Mouse (Mus musculus): Measurements from ENCODE around the gene Lin52. TPM values are rescaled to one million over a fixed set of nuclear protein-coding genes. Genes with fewer than 3 reads are reported as not detected.

Lin52 gene
- polyA plus RNA-seq, 1 experiment from 2014 or later = 18.0 TPM

DNA sequence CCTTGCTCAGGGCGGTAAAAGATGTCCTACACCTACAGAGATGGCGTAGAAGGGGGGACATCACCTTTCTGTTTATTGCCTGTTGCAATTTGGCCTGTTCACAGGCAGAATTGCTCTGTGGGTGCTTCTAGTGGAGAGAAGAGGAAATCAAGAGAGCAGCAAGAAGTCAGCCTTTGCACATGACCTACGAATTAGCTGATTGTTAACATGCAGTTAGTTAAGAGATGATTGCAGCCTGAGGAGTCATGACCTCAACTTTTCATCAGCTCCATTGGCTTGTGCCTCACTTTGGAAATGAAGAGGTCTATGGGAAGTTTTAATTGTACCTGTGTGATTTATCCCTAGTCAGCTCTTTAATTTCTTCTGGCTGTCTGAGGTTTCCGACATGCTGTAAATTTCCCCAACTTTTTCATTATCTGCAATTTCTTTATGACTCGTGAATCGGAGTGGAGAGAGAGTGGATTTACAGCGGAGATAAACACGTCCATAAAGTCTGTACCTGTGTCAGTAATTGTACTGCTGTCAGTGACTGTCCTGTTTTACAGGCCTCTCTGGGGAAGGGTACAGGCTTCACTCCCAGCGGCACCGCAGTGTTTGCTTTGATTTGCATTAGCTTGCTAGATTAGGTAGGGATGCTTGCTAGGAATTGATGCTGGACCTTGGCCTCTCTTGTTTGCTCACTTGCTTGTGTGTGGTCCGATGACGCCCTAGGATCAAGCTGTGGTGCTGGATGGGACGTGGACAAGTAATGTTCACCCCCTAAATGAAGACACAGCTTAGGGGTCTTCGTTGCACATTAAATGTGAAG lies 31.8 kb downstream of the Lin52 start:
- 71% methylated on average over 14 of the region's 14 CpGs for WGBS
- H3K9ac ChIP-seq (ENCODE audit: low read length) = no peak overlapping the region
- no peaks in the 10 kb centered on the region for H3K27me3 ChIP-seq (replicated peaks; ENCODE audit: control insufficient read depth, insufficient read depth, low read length)
- H3K4me3 ChIP-seq (ENCODE audit: low read depth, low read length) = no peak overlapping the region
- 0 out of 2 replicates have a peak, but pooled peaks cover 4% of the 10 kb centered on the region for H3K36me3 ChIP-seq (ENCODE audit: control insufficient read depth, insufficient read depth, low read length)
- H3K9me3 ChIP-seq (ENCODE audit: control insufficient read depth, low read length) = no peaks in the 10 kb centered on the region
- DNase-seq (ENCODE audit: low spot score) (peak; percentile 57), ATAC-seq (replicated peaks; ENCODE audit: low FRiP score, low TSS enrichment, low read depth) (peak; percentile 87)
- no peak overlapping the region for H3K27ac ChIP-seq (ENCODE audit: low read depth)
- H3K4me1 ChIP-seq (replicated peaks; ENCODE audit: control insufficient read depth, insufficient read depth, low read length) = peaks cover 15% of the 10 kb centered on the region
- no peak overlapping the region for H3K4me2 ChIP-seq (ENCODE audit: low read length)

DNA sequence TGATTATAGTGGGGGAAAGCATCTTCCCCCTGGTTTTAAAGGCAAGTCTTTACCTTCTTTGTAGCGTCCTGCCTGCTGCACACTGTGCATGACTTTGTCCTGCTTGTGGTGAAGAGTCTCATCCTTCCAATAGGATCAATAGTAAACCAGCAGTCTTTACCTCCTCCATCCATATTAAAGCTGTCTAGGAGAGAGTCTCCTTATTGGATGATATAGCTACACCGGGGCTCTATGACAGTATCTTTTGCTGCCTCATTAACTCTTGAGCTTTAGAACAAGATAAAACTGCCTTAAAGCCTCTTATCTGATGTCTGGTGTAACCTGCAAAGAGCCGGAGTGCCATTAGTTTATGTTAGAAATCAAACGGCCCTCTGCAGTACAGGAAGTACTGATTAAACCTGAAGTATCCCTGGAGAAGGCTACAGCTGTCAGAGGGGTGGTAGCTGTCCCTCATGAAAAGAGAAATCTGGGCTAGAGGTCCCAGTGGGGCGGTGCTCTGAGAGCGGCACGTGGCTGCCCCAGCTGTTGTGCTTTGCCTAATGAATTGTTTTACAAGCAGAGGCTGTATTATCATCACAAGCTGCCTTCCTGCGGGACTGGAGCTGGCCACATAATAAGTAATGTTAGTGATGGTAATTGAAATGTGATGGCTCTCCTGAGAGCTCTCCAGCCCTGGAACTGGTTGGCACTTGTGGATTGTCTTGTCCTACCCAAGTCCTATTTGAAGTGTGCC lies 36.3 kb downstream of the Lin52 start:
- Histone ChIP-seq H3K36me3 (ENCODE audit: control insufficient read depth, insufficient read depth, low read length) (no peaks in the 10 kb centered on the region), H3K9ac (ENCODE audit: low read length) (no peak overlapping the region), H3K4me3 (ENCODE audit: low read depth, low read length) (no peak overlapping the region), H3K27ac (ENCODE audit: low read depth) (no peak overlapping the region), H3K4me2 (ENCODE audit: low read length) (no peak overlapping the region), H3K4me1 (replicated peaks; ENCODE audit: control insufficient read depth, insufficient read depth, low read length) (peaks cover 14% of the 10 kb centered on the region), H3K27me3 (replicated peaks; ENCODE audit: control insufficient read depth, insufficient read depth, low read length) (no peaks in the 10 kb centered on the region), H3K9me3 (ENCODE audit: control insufficient read depth, low read length) (no peaks in the 10 kb centered on the region)
- peak; percentile 60 for DNase-seq (ENCODE audit: low spot score)
- 14% methylated on average over 8 of the region's 8 CpGs for WGBS
- ATAC-seq (replicated peaks; ENCODE audit: low FRiP score, low TSS enrichment, low read depth) = no peak

DNA sequence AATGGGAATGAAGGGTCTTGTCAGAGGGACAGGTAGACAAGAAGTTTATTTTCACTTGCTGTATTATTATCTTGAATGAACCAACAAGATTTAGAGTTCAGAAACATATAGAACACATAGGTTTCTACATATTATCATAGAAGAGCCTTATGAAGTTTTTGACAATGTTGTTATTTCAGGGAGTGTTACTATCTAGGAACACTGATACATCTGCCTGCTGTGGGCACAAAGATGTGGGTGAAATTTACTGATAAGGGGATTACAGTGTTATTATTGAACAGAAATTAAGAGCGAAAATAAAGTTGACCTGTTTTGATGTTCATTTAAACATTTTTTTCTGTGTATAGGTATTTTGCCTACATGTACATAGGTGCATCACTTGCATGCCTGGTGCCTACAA lies 45.6 kb downstream of the Lin52 start:
- Histone ChIP-seq H3K27me3 (replicated peaks; ENCODE audit: control insufficient read depth, insufficient read depth, low read length) (no peaks in the 10 kb centered on the region), H3K36me3 (ENCODE audit: control insufficient read depth, insufficient read depth, low read length) (no peaks in the 10 kb centered on the region), H3K9ac (ENCODE audit: low read length) (no peak overlapping the region), H3K4me3 (ENCODE audit: low read depth, low read length) (no peak overlapping the region), H3K4me1 (replicated peaks; ENCODE audit: control insufficient read depth, insufficient read depth, low read length) (no peaks in the 10 kb centered on the region), H3K9me3 (ENCODE audit: control insufficient read depth, low read length) (no peaks in the 10 kb centered on the region), H3K4me2 (ENCODE audit: low read length) (no peak overlapping the region), H3K27ac (ENCODE audit: low read depth) (no peak overlapping the region)
- ATAC-seq (replicated peaks; ENCODE audit: low FRiP score, low TSS enrichment, low read depth) (no peak), DNase-seq (ENCODE audit: low spot score) (no peak)
- 90% methylated on average over 1 of the region's 1 CpGs for WGBS

- no peaks in the 10 kb centered on the region for H3K36me3 ChIP-seq (ENCODE audit: control insufficient read depth, insufficient read depth, low read length)
- ATAC-seq (replicated peaks; ENCODE audit: low FRiP score, low TSS enrichment, low read depth) (no peak), DNase-seq (ENCODE audit: low spot score) (no peak)
- H3K27me3 ChIP-seq (replicated peaks; ENCODE audit: control insufficient read depth, insufficient read depth, low read length) = no peaks in the 10 kb centered on the region
- H3K4me2 ChIP-seq (ENCODE audit: low read length) = no peak overlapping the region
- no peak overlapping the region for H3K4me3 ChIP-seq (ENCODE audit: low read depth, low read length)
- WGBS = 61% methylated on average over 8 of the region's 8 CpGs
- no peak overlapping the region for H3K9ac ChIP-seq (ENCODE audit: low read length)
- H3K27ac ChIP-seq (ENCODE audit: low read depth) = no peak overlapping the region
- H3K9me3 ChIP-seq (ENCODE audit: control insufficient read depth, low read length) = no peaks in the 10 kb centered on the region
- H3K4me1 ChIP-seq (replicated peaks; ENCODE audit: control insufficient read depth, insufficient read depth, low read length) = no peaks in the 10 kb centered on the region
Observed at GRCm38 (mm10) chr12:84500528-84501263, 49.5 kb downstream of the Lin52 start.

DNA sequence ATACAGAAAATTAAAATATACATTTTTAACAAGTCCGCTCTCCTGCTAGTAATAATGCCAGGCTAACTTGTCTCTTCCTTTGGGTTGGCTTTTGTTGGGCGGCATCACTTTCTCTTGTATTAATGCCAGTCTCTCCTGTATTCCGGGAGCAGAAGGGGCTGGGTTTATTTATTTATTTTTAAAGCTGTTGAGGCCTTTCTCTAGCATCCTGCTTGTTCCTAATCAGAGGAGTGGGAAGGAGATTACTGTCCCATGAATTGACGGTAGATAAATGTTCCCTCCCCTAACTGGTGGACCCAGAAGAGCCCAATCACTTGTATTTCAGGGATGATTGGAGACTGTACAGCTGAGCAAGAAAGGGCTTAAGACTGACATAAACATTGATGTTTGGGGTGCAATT lies 50.1 kb downstream of the Lin52 start:
- 74% methylated on average over 4 of the region's 4 CpGs for WGBS
- Histone ChIP-seq H3K27me3 (replicated peaks; ENCODE audit: control insufficient read depth, insufficient read depth, low read length) (no peaks in the 10 kb centered on the region), H3K9ac (ENCODE audit: low read length) (no peak overlapping the region), H3K4me1 (replicated peaks; ENCODE audit: control insufficient read depth, insufficient read depth, low read length) (no peaks in the 10 kb centered on the region), H3K36me3 (ENCODE audit: control insufficient read depth, insufficient read depth, low read length) (no peaks in the 10 kb centered on the region), H3K4me2 (ENCODE audit: low read length) (no peak overlapping the region), H3K27ac (ENCODE audit: low read depth) (no peak overlapping the region), H3K9me3 (ENCODE audit: control insufficient read depth, low read length) (no peaks in the 10 kb centered on the region), H3K4me3 (ENCODE audit: low read depth, low read length) (no peak overlapping the region)
- DNase-seq (ENCODE audit: low spot score) (no peak), ATAC-seq (replicated peaks; ENCODE audit: low FRiP score, low TSS enrichment, low read depth) (no peak)

- Histone ChIP-seq H3K27ac (ENCODE audit: low read depth) (no peak overlapping the region), H3K4me3 (ENCODE audit: low read depth, low read length) (no peak overlapping the region), H3K4me2 (ENCODE audit: low read length) (no peak overlapping the region), H3K27me3 (replicated peaks; ENCODE audit: control insufficient read depth, insufficient read depth, low read length) (no peaks in the 10 kb centered on the region), H3K9me3 (ENCODE audit: control insufficient read depth, low read length) (no peaks in the 10 kb centered on the region), H3K9ac (ENCODE audit: low read length) (no peak overlapping the region), H3K36me3 (ENCODE audit: control insufficient read depth, insufficient read depth, low read length) (no peaks in the 10 kb centered on the region), H3K4me1 (replicated peaks; ENCODE audit: control insufficient read depth, insufficient read depth, low read length) (no peaks in the 10 kb centered on the region)
- 91% methylated on average over 4 of the region's 4 CpGs for WGBS
- ATAC-seq (replicated peaks; ENCODE audit: low FRiP score, low TSS enrichment, low read depth) (no peak), DNase-seq (ENCODE audit: low spot score) (no peak)
Observed at GRCm38 (mm10) chr12:84506856-84507255, 55.6 kb downstream of the Lin52 start.

- H3K4me2 ChIP-seq (ENCODE audit: low read length) = no peak overlapping the region
- H3K9ac ChIP-seq (ENCODE audit: low read length) = no peak overlapping the region
- H3K36me3 ChIP-seq (ENCODE audit: control insufficient read depth, insufficient read depth, low read length) = no peaks in the 10 kb centered on the region
- no peaks in the 10 kb centered on the region for H3K27me3 ChIP-seq (replicated peaks; ENCODE audit: control insufficient read depth, insufficient read depth, low read length)
- ATAC-seq (replicated peaks; ENCODE audit: low FRiP score, low TSS enrichment, low read depth) = no peak
- no peaks in the 10 kb centered on the region for H3K4me1 ChIP-seq (replicated peaks; ENCODE audit: control insufficient read depth, insufficient read depth, low read length)
- no peaks in the 10 kb centered on the region for H3K9me3 ChIP-seq (ENCODE audit: control insufficient read depth, low read length)
- DNase-seq (ENCODE audit: low spot score) = no peak
- H3K4me3 ChIP-seq (ENCODE audit: low read depth, low read length) = no peak overlapping the region
- 71% methylated on average over 3 of the region's 3 CpGs for WGBS
- H3K27ac ChIP-seq (ENCODE audit: low read depth) = no peak overlapping the region
Observed at GRCm38 (mm10) chr12:84512016-84512415, 60.8 kb downstream of the Lin52 start.

DNA sequence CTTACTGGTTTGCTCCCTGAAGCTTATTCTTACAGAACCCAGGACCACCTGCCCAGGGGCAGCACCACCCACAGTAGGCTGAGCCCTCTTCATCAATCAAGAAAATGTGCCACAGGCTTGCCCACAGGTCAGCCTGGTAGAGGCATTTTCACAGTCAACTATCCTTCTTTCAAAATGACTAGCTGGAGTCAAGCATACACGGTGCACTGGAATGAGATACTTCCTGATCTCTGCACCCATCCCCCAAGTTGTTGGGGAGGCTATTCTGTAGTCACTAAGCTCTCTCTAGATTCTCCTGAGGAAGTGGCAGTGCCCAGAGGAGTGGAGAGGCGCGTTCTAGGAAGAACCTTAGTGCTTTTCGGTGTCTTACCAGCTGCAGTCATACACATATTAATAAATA lies 64.3 kb downstream of the Lin52 start:
- Histone ChIP-seq H3K27me3 (replicated peaks; ENCODE audit: control insufficient read depth, insufficient read depth, low read length) (no peaks in the 10 kb centered on the region), H3K4me3 (ENCODE audit: low read depth, low read length) (no peak overlapping the region), H3K4me1 (replicated peaks; ENCODE audit: control insufficient read depth, insufficient read depth, low read length) (no peaks in the 10 kb centered on the region), H3K27ac (ENCODE audit: low read depth) (no peak overlapping the region), H3K36me3 (ENCODE audit: control insufficient read depth, insufficient read depth, low read length) (no peaks in the 10 kb centered on the region), H3K9ac (ENCODE audit: low read length) (no peak overlapping the region), H3K9me3 (ENCODE audit: control insufficient read depth, low read length) (no peaks in the 10 kb centered on the region), H3K4me2 (ENCODE audit: low read length) (no peak overlapping the region)
- no peak for DNase-seq (ENCODE audit: low spot score)
- ATAC-seq (replicated peaks; ENCODE audit: low FRiP score, low TSS enrichment, low read depth) = no peak
- 77% methylated on average over 4 of the region's 4 CpGs for WGBS
